Comparison of ENCODE assay signal across 34 mouse cellular contexts in genomic region chr19:4057389-4057788, GRCm38 (mm10). TPM values are rescaled to one million over a fixed set of nuclear protein-coding genes. Genes with fewer than 3 reads are reported as not detected.
DNase-seq lines count a peak whose midpoint lies in the region; ATAC-seq lines count a peak whose summit lies in the region.
"Had no signal": no experiment of that assay in that cellular context is flagged by ENCODE, and none has a peak within 500 bp of the region (broad histone marks: within the 10 kb centered on the region; RNA-seq: fewer than 3 reads in every experiment).

No protein-coding gene starts in this region.

- ATAC-seq in liver, embryonic 12.5 days = no peak
- ATAC-seq in liver, embryonic 16.5 days (ENCODE audit: low read depth) = no peak
- no peak for ATAC-seq in forebrain, embryonic 15.5 days (replicated peaks)
- ATAC-seq: CD4-positive, CD25-positive, alpha-beta regulatory T cell, adult 4 months; forebrain, embryonic 16.5 days; Patski had no signal

- 80% methylated on average over 13 of the region's 13 CpGs for WGBS in liver, embryonic 12.5 days (ENCODE audit: insufficient replicate concordance)
- WGBS in liver, embryonic 16.5 days (ENCODE audit: insufficient replicate concordance) = 78% methylated on average over 13 of the region's 13 CpGs
- WGBS in forebrain, embryonic 15.5 days = 83% methylated on average over 13 of the region's 13 CpGs

- H3K27ac ChIP-seq in liver, embryonic 12.5 days = 0 out of 2 replicates have a peak overlapping the region, but pooled peaks have one; percentile 84
- H3K27ac ChIP-seq in liver, embryonic 16.5 days (ENCODE audit: low read length) = peak overlapping the region; percentile 85; the same call in 1 of the 2 replicates
- H3K27ac ChIP-seq in forebrain, embryonic 15.5 days (replicated peaks) = no peak overlapping the region
- H3K27ac ChIP-seq: embryonic facial prominence, embryonic 10.5 days; embryonic facial prominence, embryonic 13.5 days; forebrain, embryonic 12.5 days; hindbrain, embryonic 12.5 days; hindbrain, embryonic 15.5 days had no signal

- 0 out of 2 replicates have a peak, but pooled peaks cover 2% of the 10 kb centered on the region for H3K36me3 ChIP-seq in liver, embryonic 12.5 days
- H3K36me3 ChIP-seq in liver, embryonic 16.5 days (ENCODE audit: control insufficient read depth, insufficient read depth) = no peaks in the 10 kb centered on the region
- H3K36me3 ChIP-seq in forebrain, embryonic 15.5 days = no peaks in the 10 kb centered on the region
- H3K36me3 ChIP-seq: embryonic facial prominence, embryonic 10.5 days; embryonic facial prominence, embryonic 13.5 days; forebrain, embryonic 12.5 days; heart, embryonic 12.5 days; heart, embryonic 15.5 days; hindbrain, embryonic 12.5 days; hindbrain, embryonic 15.5 days had no signal

- H3K9ac ChIP-seq in liver, embryonic 12.5 days = no peak overlapping the region
- H3K9ac ChIP-seq in liver, embryonic 16.5 days (ENCODE audit: low read depth, low read length) = peak overlapping the region; percentile 33; the same call in 1 of the 2 replicates
- no peak overlapping the region for H3K9ac ChIP-seq in forebrain, embryonic 15.5 days (replicated peaks)
- H3K9ac ChIP-seq: embryonic facial prominence, embryonic 13.5 days; forebrain, embryonic 12.5 days; heart, embryonic 12.5 days; heart, embryonic 15.5 days; hindbrain, embryonic 12.5 days; hindbrain, embryonic 15.5 days had no signal

- H3K4me2 ChIP-seq in liver, embryonic 12.5 days = no peak overlapping the region
- peak overlapping the region; percentile 53; the same call in 1 of the 2 replicates for H3K4me2 ChIP-seq in liver, embryonic 16.5 days (ENCODE audit: low read depth, low read length)
- H3K4me2 ChIP-seq in forebrain, embryonic 15.5 days (replicated peaks) = no peak overlapping the region
- H3K4me2 ChIP-seq: embryonic facial prominence, embryonic 13.5 days; forebrain, embryonic 12.5 days; heart, embryonic 12.5 days; heart, embryonic 15.5 days; hindbrain, embryonic 12.5 days; hindbrain, embryonic 15.5 days had no signal

- no peaks in the 10 kb centered on the region for H3K9me3 ChIP-seq in liver, embryonic 12.5 days (replicated peaks)
- H3K9me3 ChIP-seq in liver, embryonic 16.5 days (replicated peaks; ENCODE audit: control insufficient read depth, low read length) = no peaks in the 10 kb centered on the region
- no peaks in the 10 kb centered on the region for H3K9me3 ChIP-seq in forebrain, embryonic 15.5 days
- H3K9me3 ChIP-seq: embryonic facial prominence, embryonic 10.5 days; embryonic facial prominence, embryonic 13.5 days; forebrain, embryonic 12.5 days; G1E; heart, embryonic 12.5 days; heart, embryonic 15.5 days; hindbrain, embryonic 12.5 days; hindbrain, embryonic 15.5 days had no signal

- DNase-seq in liver = no peak
- DNase-seq in ZHBTc4 (ENCODE audit: low read depth, low spot score) = peak; percentile 60
- no peak for DNase-seq in gastrocnemius, postnatal 4 days (ENCODE audit: low spot score in 2 of 2)
- no peak for DNase-seq in kidney, postnatal 10 days
- DNase-seq: adrenal gland, adult 2 months; adrenal gland, postnatal 14 days; cerebellum, adult 11 months; cerebellum, adult 2 months; cerebellum, postnatal 10 days; cerebellum, postnatal 36 days; embryo, embryonic 11 days; gastrocnemius, postnatal 10 days; gastrocnemius, postnatal 36 days; heart, postnatal 36 days had no signal

- H3K4me3 ChIP-seq in liver, embryonic 12.5 days = no peak overlapping the region
- H3K4me3 ChIP-seq in liver, embryonic 16.5 days (ENCODE audit: low read depth, low read length) = no peak overlapping the region
- no peak overlapping the region for H3K4me3 ChIP-seq in forebrain, embryonic 15.5 days
- H3K4me3 ChIP-seq: embryonic facial prominence, embryonic 10.5 days; embryonic facial prominence, embryonic 13.5 days; erythroblast, embryonic 14.5 days; forebrain, embryonic 12.5 days; heart, embryonic 12.5 days; heart, embryonic 15.5 days; hindbrain, embryonic 12.5 days; hindbrain, embryonic 15.5 days had no signal

- H3K27me3 ChIP-seq in liver, embryonic 12.5 days (replicated peaks) = no peaks in the 10 kb centered on the region
- no peaks in the 10 kb centered on the region for H3K27me3 ChIP-seq in liver, embryonic 16.5 days (ENCODE audit: control insufficient read depth, insufficient read depth, low read depth, low read length)
- no peaks in the 10 kb centered on the region for H3K27me3 ChIP-seq in forebrain, embryonic 15.5 days
- H3K27me3 ChIP-seq: embryonic facial prominence, embryonic 13.5 days; forebrain, embryonic 12.5 days; heart, embryonic 12.5 days; heart, embryonic 15.5 days; hindbrain, embryonic 12.5 days; hindbrain, embryonic 15.5 days; Patski had no signal

- H3K4me1 ChIP-seq in liver, embryonic 12.5 days = peaks cover 52% of the 10 kb centered on the region
- peaks cover 37% of the 10 kb centered on the region for H3K4me1 ChIP-seq in liver, embryonic 16.5 days (ENCODE audit: control insufficient read depth, low read depth, low read length)
- H3K4me1 ChIP-seq in forebrain, embryonic 15.5 days = no peaks in the 10 kb centered on the region
- H3K4me1 ChIP-seq: embryonic facial prominence, embryonic 10.5 days; embryonic facial prominence, embryonic 13.5 days; forebrain, embryonic 12.5 days; hindbrain, embryonic 12.5 days; hindbrain, embryonic 15.5 days had no signal

RNA-seq across cellular contexts. Expression of gene Gstp3, which starts 2.0 kb away (rescaled TPM):
- polyA plus RNA-seq in liver, embryonic 12.5 days (2016; fragmentation: Nextera tagmentation; extraction: Ambion mirVana) = 15.0 and 18.5 TPM in 2 replicates
- 95.4 and 105 TPM in 2 replicates for polyA plus RNA-seq in liver, embryonic 16.5 days (2015; fragmentation: Nextera tagmentation; extraction: Ambion mirVana)
- 1 to 10 TPM in 1 of 2 experiments, not detected in 1; 1.1 TPM for total RNA-seq in gastrocnemius, postnatal 4 days (2021)
- polyA plus RNA-seq in forebrain, embryonic 15.5 days (2015; fragmentation: Nextera tagmentation; extraction: Ambion mirVana) = not detected in 2 replicates
- total RNA-seq: gastrocnemius, adult 18-20 months; gastrocnemius, postnatal 36 days; heart, adult 8-10 months; heart, postnatal 10 days; heart, postnatal 36 days had no signal
- polyA plus RNA-seq: cerebellum, adult 2 months; cortical plate, adult 2 months; embryonic facial prominence, embryonic 10.5 days; forebrain, embryonic 12.5 days; forebrain, embryonic 16.5 days; hindbrain, embryonic 12.5 days; hindbrain, embryonic 15.5 days; Patski had no signal

RNA-seq across cellular contexts. Expression of gene Gstp2, which starts 11.6 kb away (rescaled TPM):
- polyA plus RNA-seq in liver, embryonic 12.5 days (2016; fragmentation: Nextera tagmentation; extraction: Ambion mirVana) = 6.2 and 7.3 TPM in 2 replicates
- 6.1 and 17.4 TPM in 2 replicates for polyA plus RNA-seq in liver, embryonic 16.5 days (2015; fragmentation: Nextera tagmentation; extraction: Ambion mirVana)
- 10 to 100 TPM; 40.2 to 49.5 TPM for total RNA-seq in gastrocnemius, postnatal 4 days (2021)
- 1.3 and 4.6 TPM in 2 replicates for polyA plus RNA-seq in forebrain, embryonic 15.5 days (2015; fragmentation: Nextera tagmentation; extraction: Ambion mirVana)
- total RNA-seq: G1E had no signal
- polyA plus RNA-seq: erythroblast, embryonic 14.5 days had no signal

RNA-seq across cellular contexts. Expression of gene Gstp1, which starts 19.6 kb away (rescaled TPM):
- polyA plus RNA-seq in liver, embryonic 12.5 days (2016; fragmentation: Nextera tagmentation; extraction: Ambion mirVana) = 583 and 622 TPM in 2 replicates
- polyA plus RNA-seq in liver, embryonic 16.5 days (2015; fragmentation: Nextera tagmentation; extraction: Ambion mirVana) = 796 and 823 TPM in 2 replicates
- 100 to 1,000 TPM; 205 to 221 TPM for total RNA-seq in gastrocnemius, postnatal 4 days (2021)
- polyA plus RNA-seq in forebrain, embryonic 15.5 days (2015; fragmentation: Nextera tagmentation; extraction: Ambion mirVana) = 421 and 426 TPM in 2 replicates

RNA-seq across cellular contexts. Expression of gene Cabp2, which starts 24.0 kb away (rescaled TPM):
- polyA plus RNA-seq in liver, embryonic 12.5 days (2016; fragmentation: Nextera tagmentation; extraction: Ambion mirVana) = 0.37 and 0.53 TPM in 2 replicates
- polyA plus RNA-seq in liver, embryonic 16.5 days (2015; fragmentation: Nextera tagmentation; extraction: Ambion mirVana) = 0.25 and 0.32 TPM in 2 replicates
- not detected for total RNA-seq in gastrocnemius, postnatal 4 days (2021)
- not detected in 2 replicates for polyA plus RNA-seq in forebrain, embryonic 15.5 days (2015; fragmentation: Nextera tagmentation; extraction: Ambion mirVana)
- total RNA-seq: adrenal gland, adult 2 months; adrenal gland, postnatal 14 days; G1E; gastrocnemius, adult 18-20 months; gastrocnemius, postnatal 10 days; gastrocnemius, postnatal 36 days; heart, adult 8-10 months; heart, postnatal 10 days; heart, postnatal 36 days had no signal
- polyA plus RNA-seq: adrenal gland, adult 2 months; C2C12; CD4-positive, CD25-positive, alpha-beta regulatory T cell, adult 4 months; cortical plate, adult 2 months; embryonic facial prominence, embryonic 10.5 days; embryonic facial prominence, embryonic 13.5 days; erythroblast, embryonic 14.5 days; forebrain, embryonic 12.5 days; forebrain, embryonic 16.5 days; G1E; heart, embryonic 12.5 days; heart, embryonic 15.5 days; hindbrain, embryonic 12.5 days; hindbrain, embryonic 15.5 days; Patski had no signal

RNA-seq across cellular contexts. Expression of gene Cdk2ap2, which starts 39.6 kb away (rescaled TPM):
- 93.2 and 101 TPM in 2 replicates for polyA plus RNA-seq in liver, embryonic 12.5 days (2016; fragmentation: Nextera tagmentation; extraction: Ambion mirVana)
- 112 and 117 TPM in 2 replicates for polyA plus RNA-seq in liver, embryonic 16.5 days (2015; fragmentation: Nextera tagmentation; extraction: Ambion mirVana)
- 10 to 100 TPM; 22.9 to 23.9 TPM for total RNA-seq in gastrocnemius, postnatal 4 days (2021)
- polyA plus RNA-seq in forebrain, embryonic 15.5 days (2015; fragmentation: Nextera tagmentation; extraction: Ambion mirVana) = 82.1 and 83.2 TPM in 2 replicates

Comparison
In these comparisons a context has a peak if more than half of its experiments do, and no peak if none do; other contexts are left out.
1. RNA of gene Gstp3, which starts 2.0 kb away (polyA plus RNA-seq): 95.4 to 105 TPM in liver, embryonic 16.5 days and 15.0 to 18.5 TPM in liver, embryonic 12.5 days; not detected in forebrain, embryonic 15.5 days; every median in the first group is over 10 times any median in the second.